Mouse (Mus musculus) CH12.LX (cell line): Measurements from ENCODE around the gene Olfr222. TPM values are rescaled to one million over a fixed set of nuclear protein-coding genes. Genes with fewer than 3 reads are reported as not detected.
"Not testable (repeated sequence)": the region's sequence is repeated elsewhere in the genome, so short reads cannot be mapped to it uniquely, and the experiment has no call there.

Source experiments
- DNase-seq: peaks from one replicate; pipeline ENCODE4 v3.0.0-alpha.2; 2013; ENCODE audit errors: extremely low read depth
- H3K27ac ChIP-seq: 2 replicates; pipeline ENCODE4 v1.5.1; 2012; ENCODE audit warnings: low read depth, mild to moderate bottlenecking, control low read depth, moderate library complexity; ENCODE audit not compliant: insufficient read depth
- H3K27me3 ChIP-seq: replicated peaks from 2 replicates; pipeline ENCODE3; 2012; ENCODE audit warnings: inconsistent platforms
- H3K36me3 ChIP-seq, 2 experiments: replicated peaks in 1 of 2; 2 replicates each; pipeline versions ENCODE3 to v1.6.1; 2012; ENCODE audit warnings: inconsistent platforms in 1 of 2, low read length in 1 of 2, mild to moderate bottlenecking in 1 of 2, mixed read lengths in 1 of 2, moderate library complexity in 1 of 2; ENCODE audit not compliant: control insufficient read depth in 1 of 2, insufficient read depth in 1 of 2
- H3K4me1 ChIP-seq, 2 experiments: 2 replicates each; pipeline ENCODE4 v1.6.1; 2012; ENCODE audit warnings: inconsistent platforms in 1 of 2, moderate library complexity in 1 of 2; ENCODE audit not compliant: insufficient read depth in 2 of 2, control insufficient read depth in 1 of 2
- H3K4me2 ChIP-seq: 2 replicates; pipeline ENCODE4 v1.6.1; 2012; ENCODE audit warnings: low read depth, mild to moderate bottlenecking, control low read depth; ENCODE audit not compliant: poor library complexity, insufficient read depth, severe bottlenecking
- H3K4me3 ChIP-seq, 3 experiments: fragments of 150-350 bp in 1 of 3; sonication (generic) in 1 of 3; replicated peaks in 1 of 3; 2 replicates each; pipeline versions ENCODE3 to v1.5.1; 2011 to 2012; ENCODE audit warnings: low read depth in 2 of 3, low read length in 2 of 3, mild to moderate bottlenecking in 2 of 3, moderate library complexity in 2 of 3, control low read depth in 1 of 3, improper control_type of control experiment in 1 of 3, inconsistent platforms in 1 of 3, mixed read lengths in 1 of 3; ENCODE audit not compliant: poor library complexity in 1 of 3
- H3K79me2 ChIP-seq: replicated peaks from 2 replicates; pipeline ENCODE4 v1.6.1; 2012; ENCODE audit warnings: mild to moderate bottlenecking, moderate library complexity; ENCODE audit not compliant: control insufficient read depth, poor library complexity, insufficient read depth, severe bottlenecking; ENCODE audit errors: extremely low read depth
- H3K9ac ChIP-seq: 2 replicates; pipeline ENCODE4 v1.6.1; 2012; ENCODE audit warnings: low read depth, mild to moderate bottlenecking, control low read depth, moderate library complexity; ENCODE audit not compliant: insufficient read depth
- H3K9me3 ChIP-seq: replicated peaks from 2 replicates; pipeline ENCODE3; 2012; ENCODE audit warnings: low read length, inconsistent platforms, mixed read lengths
- CTCF ChIP-seq, 2 experiments: IDR thresholded peaks in 1 of 2; conservative IDR thresholded peaks in 1 of 2; 2 replicates each; pipeline ENCODE4 v1.5.1; 2011 to 2012; ENCODE audit warnings: low read depth in 2 of 2, low read length in 2 of 2, improper control_type of control experiment in 1 of 2, inconsistent platforms in 1 of 2, mild to moderate bottlenecking in 1 of 2, moderate library complexity in 1 of 2
- E2F4 ChIP-seq: IDR thresholded peaks from 2 replicates; pipeline ENCODE4 v1.6.1; 2011; ENCODE audit warnings: low read depth, low read length, improper control_type of control experiment; ENCODE audit not compliant: insufficient replicate concordance
- ELF1 ChIP-seq: IDR thresholded peaks from 2 replicates; pipeline ENCODE4 v1.6.1; 2014; ENCODE audit warnings: low read depth, mild to moderate bottlenecking, inconsistent platforms, low read length, improper control_type of control experiment
- GABPA ChIP-seq: IDR thresholded peaks from 2 replicates; pipeline ENCODE4 v1.6.1; 2012; ENCODE audit warnings: low read depth, low read length, improper control_type of control experiment, inconsistent platforms; ENCODE audit not compliant: insufficient replicate concordance
- JUND ChIP-seq: conservative IDR thresholded peaks from 2 replicates; pipeline ENCODE4 v1.6.1; 2011; ENCODE audit warnings: low read depth, low read length, improper control_type of control experiment
- MAX ChIP-seq: IDR thresholded peaks from 2 replicates; pipeline ENCODE4 v1.6.1; 2011; ENCODE audit warnings: low read length, improper control_type of control experiment
- MAZ ChIP-seq: IDR thresholded peaks from 2 replicates; pipeline ENCODE4 v1.6.1; 2012; ENCODE audit warnings: low read depth, mild to moderate bottlenecking, inconsistent platforms, low read length, improper control_type of control experiment, moderate library complexity
- MXI1 ChIP-seq: IDR thresholded peaks from 2 replicates; pipeline ENCODE4 v1.6.1; 2011; ENCODE audit warnings: mild to moderate bottlenecking, low read depth, low read length, improper control_type of control experiment
- MYC ChIP-seq: IDR thresholded peaks from 2 replicates; pipeline ENCODE4 v1.6.1; 2011; ENCODE audit warnings: low read depth, mild to moderate bottlenecking, improper control_type of control experiment, low read length
- NELFE ChIP-seq: IDR thresholded peaks from 2 replicates; pipeline ENCODE4 v1.6.1; 2011; ENCODE audit warnings: low read depth, low read length, improper control_type of control experiment
- NRF1 ChIP-seq: IDR thresholded peaks from 2 replicates; pipeline ENCODE4 v1.6.1; 2014; ENCODE audit warnings: low read depth, mild to moderate bottlenecking, inconsistent platforms, low read length, improper control_type of control experiment, moderate library complexity
- PAX5 ChIP-seq: IDR thresholded peaks from 2 replicates; pipeline ENCODE4 v1.6.1; 2012; ENCODE audit warnings: low read length, inconsistent platforms, mixed read lengths
- POLR2AphosphoS2 ChIP-seq: IDR thresholded peaks from 2 replicates; pipeline ENCODE4 v1.6.1; 2011; ENCODE audit warnings: low read depth, low read length, improper control_type of control experiment
- RAD21 ChIP-seq: IDR thresholded peaks from 2 replicates; pipeline ENCODE4 v1.6.1; 2011; ENCODE audit warnings: low read depth, mild to moderate bottlenecking, low read length, improper control_type of control experiment, moderate library complexity
- SMC3 ChIP-seq: IDR thresholded peaks from 2 replicates; pipeline ENCODE4 v1.6.1; 2011; ENCODE audit warnings: low read depth, low read length, improper control_type of control experiment
- UBTF ChIP-seq: IDR thresholded peaks from 2 replicates; pipeline ENCODE4 v1.6.1; 2012; ENCODE audit warnings: low read depth, mild to moderate bottlenecking, inconsistent platforms, low read length, improper control_type of control experiment, moderate library complexity
- ZC3H11A ChIP-seq: IDR thresholded peaks from 2 replicates; pipeline ENCODE4 v1.6.1; 2012; ENCODE audit warnings: low read depth, mild to moderate bottlenecking, inconsistent platforms, low read length, improper control_type of control experiment
- ZNF384 ChIP-seq: IDR thresholded peaks from 2 replicates; pipeline ENCODE4 v1.6.1; 2012; ENCODE audit warnings: low read depth, low read length, improper control_type of control experiment, inconsistent platforms
- dilution Hi-C: fragments of 300-500 bp; cut with MboI; formaldehyde crosslinking; loops from 2 replicates; pipeline ENCODE4 v1.14.3; 2020; ENCODE audit warnings: low sequenced_read_pairs; ENCODE audit not compliant: extremely low pct_unique_long_range_greater_than_20kb, extremely low pct_ligation_motif_present
- in situ Hi-C: fragments of 300-500 bp; cut with MboI; formaldehyde crosslinking; loops from 3 replicates; pipeline ENCODE4 v1.14.3; 2019; ENCODE audit warnings: low sequenced_read_pairs, low pct_ligation_motif_present, low pct_unique_long_range_greater_than_20kb, mixed read lengths
- polyA plus RNA-seq: library from polyadenylated mRNA; unstranded; fragments of >175 nt; gene quantifications from 2 replicates; pipeline ENCODE4 v1.2.1, GENCODE M21; 2012; ENCODE audit warnings: low read depth; ENCODE audit not compliant: insufficient read length
- total RNA-seq, 2 experiments: library from RNA; depleted of rRNA; stranded (reverse); fragments of 300-350 nt in 1 of 2; fragments of >200 nt in 1 of 2; gene quantifications; 2 replicates each; pipeline ENCODE4 v1.2.3; 2012 to 2014

Olfr222 gene
- total RNA-seq (2012; rRNA removed) (not detected in 2 replicates), total RNA-seq (2014; rRNA removed) (not detected in 2 replicates), polyA plus RNA-seq (not detected in 2 replicates)

DNA sequence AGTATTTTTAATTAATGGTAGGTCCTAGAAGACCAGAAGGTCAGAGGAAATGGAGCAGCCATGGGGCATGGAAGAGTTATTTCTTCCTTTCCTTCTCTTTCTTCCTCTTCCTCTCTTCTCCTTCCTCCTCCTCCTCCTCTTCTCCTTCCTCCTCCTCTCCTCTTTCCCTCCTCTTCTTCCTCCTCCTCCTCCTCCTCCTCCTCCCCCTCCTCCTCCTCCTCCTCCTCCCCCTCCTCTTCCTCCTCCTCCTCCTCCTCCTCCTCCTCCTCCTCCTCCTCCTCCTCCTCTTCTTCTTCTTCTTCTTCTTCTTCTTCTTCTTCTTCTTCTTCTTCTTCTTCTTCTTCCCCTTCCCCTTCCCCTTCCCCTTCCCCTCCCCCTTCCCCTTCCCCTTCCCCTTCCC lies at the start of gene Olfr222:
Olfr222 (minus strand) TSS at position 101 of the 400 bp plus-strand sequence.
- in situ Hi-C loops, dilution Hi-C loops: not testable (repeated sequence)

DNA sequence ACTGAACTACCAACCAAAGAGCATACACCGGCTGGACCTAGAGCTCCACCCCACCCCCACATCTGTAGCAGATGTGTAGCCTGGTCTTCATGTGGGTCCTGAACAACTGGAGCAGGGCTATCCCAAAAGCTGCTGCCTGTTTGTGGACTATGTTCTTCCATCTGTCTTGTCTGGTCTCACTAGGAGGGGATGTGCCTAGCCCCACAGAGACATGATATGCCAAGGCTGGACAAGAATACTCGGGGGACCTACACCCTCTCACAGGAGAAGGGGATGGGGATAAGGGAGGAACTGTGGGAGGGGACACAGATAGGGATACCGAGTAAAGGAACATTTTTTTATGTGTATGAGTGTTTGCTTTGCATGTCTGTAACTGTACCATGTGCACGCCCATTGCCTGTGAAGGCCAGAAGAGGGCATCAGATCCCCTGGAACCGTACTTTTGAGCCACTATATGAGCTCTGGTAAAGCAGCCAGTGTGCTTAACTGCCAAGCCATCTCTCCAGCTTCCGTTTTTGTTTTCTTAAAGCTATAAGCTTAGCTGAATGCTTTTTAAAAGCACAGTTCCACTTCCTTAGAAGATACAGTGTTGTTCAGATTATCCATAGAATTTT lies 48.1 kb upstream of the Olfr222 start:
- TF ChIP-seq SMC3 (peak; percentile 81), PAX5 (no peak), CTCF (conservative IDR thresholded peaks at IDR 0.05 in 1 of 2, IDR thresholded peaks at IDR 0.05 in 1 of 2; ENCODE audit: low read depth in 2 of 2, low read length in 2 of 2) (peak; percentile 60 to 91), POLR2AphosphoS2 (no peak), GABPA (no peak), MXI1 (no peak), RAD21 (peak; percentile 84), MYC (peak; percentile 91), UBTF (no peak), MAZ (no peak), ELF1 (no peak), ZC3H11A (peak; percentile 18), NELFE (no peak), NRF1 (no peak), ZNF384 (no peak), E2F4 (no peak), MAX (0 out of 2 replicates have a peak, but pooled peaks have one; percentile 21), JUND (no peak)
- TF ChIP-seq, all 38 proteins: peak for 6
- H3K27me3 ChIP-seq = peaks cover 12% of the 10 kb centered on the region
- no peak overlapping the region for H3K4me2 ChIP-seq
- H3K9ac ChIP-seq = no peak overlapping the region
- peak; percentile 81 for DNase-seq
- in situ Hi-C loops (no loop called here), dilution Hi-C loops (loop anchor here (25.0 kb wide), 1 partner anchor 163 kb away; the partner anchor contains the start of gene Pld6)
- H3K27ac ChIP-seq = no peak overlapping the region
- no peaks in the 10 kb centered on the region for H3K4me1 ChIP-seq
- no peak overlapping the region for H3K4me3 ChIP-seq
- no peaks in the 10 kb centered on the region for H3K79me2 ChIP-seq
- H3K9me3 ChIP-seq = no peaks in the 10 kb centered on the region
- no peaks in the 10 kb centered on the region for H3K36me3 ChIP-seq

More for the DNA sequence above, at the start of gene Olfr222:
- H3K9ac ChIP-seq, H3K36me3 ChIP-seq, H3K4me3 ChIP-seq, DNase-seq, H3K79me2 ChIP-seq, H3K4me1 ChIP-seq, H3K4me2 ChIP-seq, H3K27ac ChIP-seq, H3K9me3 ChIP-seq: not testable (repeated sequence)
- H3K27me3 ChIP-seq = peaks cover 81% of the 10 kb centered on the region
